Mouse (Mus musculus): ENCODE data around the gene Gabbr2.
A peak's percentile ranks its signal among the peaks of the same experiment; 100 is the strongest.

The Gabbr2 gene

GRCm38 (mm10) chr4:46863721-46864120 lies 128.0 kb downstream of the Gabbr2 start:
- no peak for DNase-seq (ENCODE audit: low spot score)

GRCm38 (mm10) chr4:46862677-46863076 lies 129.0 kb downstream of the Gabbr2 start:
- DNase-seq (ENCODE audit: low spot score) = no peak

- DNase-seq (ENCODE audit: low spot score) = no peak
Measured at GRCm38 (mm10) chr4:46860586-46860985, 131.1 kb downstream of the Gabbr2 start.

GRCm38 (mm10) chr4:46858899-46859298 lies 132.8 kb downstream of the Gabbr2 start:
- peak; percentile 3 for DNase-seq (ENCODE audit: low spot score)

- no peak for DNase-seq (ENCODE audit: low spot score)
Measured at GRCm38 (mm10) chr4:46856145-46856544, 135.5 kb downstream of the Gabbr2 start.

GRCm38 (mm10) chr4:46854686-46855385 lies 136.8 kb downstream of the Gabbr2 start:
- no peak for DNase-seq (ENCODE audit: low spot score)

GRCm38 (mm10) chr4:46853852-46854460 lies 137.7 kb downstream of the Gabbr2 start:
- DNase-seq (ENCODE audit: low spot score) = no peak

GRCm38 (mm10) chr4:46847745-46848144 lies 143.9 kb downstream of the Gabbr2 start:
- DNase-seq (ENCODE audit: low spot score) = no peak

- no peak for DNase-seq (ENCODE audit: low spot score)
Measured at GRCm38 (mm10) chr4:46846396-46846795, 145.3 kb downstream of the Gabbr2 start.

- no peak for DNase-seq (ENCODE audit: low spot score)
Measured at GRCm38 (mm10) chr4:46844982-46845643, 146.6 kb downstream of the Gabbr2 start.

- DNase-seq (ENCODE audit: low spot score) = no peak
Measured at GRCm38 (mm10) chr4:46844567-46844966, 147.1 kb downstream of the Gabbr2 start.

- DNase-seq (ENCODE audit: low spot score) = no peak
Measured at GRCm38 (mm10) chr4:46842596-46842995, 149.1 kb downstream of the Gabbr2 start.

GRCm38 (mm10) chr4:46840146-46840545 lies 151.5 kb downstream of the Gabbr2 start:
- no peak for DNase-seq (ENCODE audit: low spot score)

GRCm38 (mm10) chr4:46837362-46837761 lies 154.3 kb downstream of the Gabbr2 start:
- DNase-seq (ENCODE audit: low spot score) = no peak

- DNase-seq (ENCODE audit: low spot score) = no peak
Measured at GRCm38 (mm10) chr4:46836065-46836464, 155.6 kb downstream of the Gabbr2 start.

- DNase-seq (ENCODE audit: low spot score) = no peak
Measured at GRCm38 (mm10) chr4:46835064-46835463, 156.6 kb downstream of the Gabbr2 start.

- DNase-seq (ENCODE audit: low spot score) = no peak
Measured at GRCm38 (mm10) chr4:46832834-46833544, 158.7 kb downstream of the Gabbr2 start.

- no peak for DNase-seq (ENCODE audit: low spot score)
Measured at GRCm38 (mm10) chr4:46829656-46830055, 162.0 kb downstream of the Gabbr2 start.

GRCm38 (mm10) chr4:46828141-46828571 lies 163.5 kb downstream of the Gabbr2 start:
- DNase-seq (ENCODE audit: low spot score) = no peak

- DNase-seq (ENCODE audit: low spot score) = no peak
Measured at GRCm38 (mm10) chr4:46827471-46827870, 164.2 kb downstream of the Gabbr2 start.

- DNase-seq (ENCODE audit: low spot score) = no peak
Measured at GRCm38 (mm10) chr4:46825846-46826529, 165.7 kb downstream of the Gabbr2 start.

- no peak for DNase-seq (ENCODE audit: low spot score)
Measured at GRCm38 (mm10) chr4:46823738-46824137, 167.9 kb downstream of the Gabbr2 start.

Data from adipocyte (in vitro differentiated cells).